Mouse (Mus musculus) lung, embryonic 16.5 days (tissue): ENCODE data around the gene Gm28635. TPM values are rescaled to one million over a fixed set of nuclear protein-coding genes. Genes with fewer than 3 reads are reported as not detected.

Experiments used
- ATAC-seq: fragments of 200-750 bp; cut with Nextera tagmentation; 2 replicates; pipeline ENCODE4 v1.8.0; 2017; ENCODE audit warnings: low read depth, mild to moderate bottlenecking, moderate library complexity
- H3K27ac ChIP-seq: fragments of 300-500 bp; sonication (generic); 2 replicates; pipeline ENCODE4 v1.5.1; 2014; ENCODE audit warnings: mild to moderate bottlenecking, control low read depth, low read length
- H3K27me3 ChIP-seq: fragments of 300-500 bp; sonication (generic); 2 replicates; pipeline ENCODE4 v1.6.1; 2014; ENCODE audit warnings: low read depth, low read length, mixed read lengths; ENCODE audit not compliant: control insufficient read depth, insufficient read depth
- H3K36me3 ChIP-seq: fragments of 300-500 bp; sonication (generic); 2 replicates; pipeline ENCODE4 v1.6.1; 2014; ENCODE audit warnings: low read length; ENCODE audit not compliant: control insufficient read depth, insufficient read depth
- H3K4me1 ChIP-seq: fragments of 300-500 bp; sonication (generic); replicated peaks from 2 replicates; pipeline ENCODE4 v1.6.1; 2014; ENCODE audit warnings: low read length, mixed read lengths; ENCODE audit not compliant: control insufficient read depth, insufficient read depth
- H3K4me2 ChIP-seq: fragments of 300-500 bp; sonication (generic); 2 replicates; pipeline ENCODE4 v1.6.1; 2014; ENCODE audit warnings: low read depth, low read length, control low read depth
- H3K4me3 ChIP-seq: fragments of 300-500 bp; sonication (generic); 2 replicates; pipeline ENCODE4 v1.5.1; 2014; ENCODE audit warnings: mild to moderate bottlenecking, low read length, control low read depth
- H3K9ac ChIP-seq: fragments of 300-500 bp; sonication (generic); 2 replicates; pipeline ENCODE4 v1.6.1; 2014; ENCODE audit warnings: low read length, control low read depth
- H3K9me3 ChIP-seq: fragments of 300-500 bp; sonication (generic); 2 replicates; pipeline ENCODE4 v1.6.1; 2016; ENCODE audit warnings: low read length; ENCODE audit not compliant: control insufficient read depth
- WGBS: fragments of 180-500 bp; shearing (Covaris S2); extraction: QIAGEN DNeasy Blood & Tissue Kit; methylation state at CpG from one replicate; pipeline ENCODE4 v1.1.7; 2014; 5-methylcytosine and 5-hydroxymethylcytosine counted together
- polyA plus RNA-seq: library from polyadenylated mRNA; unstranded; fragments of >200 nt; fragmentation: Nextera tagmentation; extraction: Ambion mirVana; gene quantifications from 2 replicates; pipeline ENCODE4 v1.2.1, GENCODE M21; 2015

The Gm28635 gene
- polyA plus RNA-seq, 1 experiment from 2014 or later, result not detected

- WGBS, result 90% methylated on average over 8 of the region's 8 CpGs
- no peaks in the 10 kb centered on the region for H3K27me3 ChIP-seq
- H3K9ac ChIP-seq, result no peak overlapping the region
- ATAC-seq, result no peak
- peaks cover 7% of the 10 kb centered on the region; the same call in 1 of the 2 replicates for H3K36me3 ChIP-seq
- H3K4me1 ChIP-seq, result no peaks in the 10 kb centered on the region
- no peak overlapping the region for H3K27ac ChIP-seq
- H3K4me3 ChIP-seq, result no peak overlapping the region
- no peak overlapping the region for H3K4me2 ChIP-seq
- no peaks in the 10 kb centered on the region for H3K9me3 ChIP-seq
Measured at GRCm38 (mm10) chr2:84585700-84586099, 92.1 kb downstream of the Gm28635 start.

DNA sequence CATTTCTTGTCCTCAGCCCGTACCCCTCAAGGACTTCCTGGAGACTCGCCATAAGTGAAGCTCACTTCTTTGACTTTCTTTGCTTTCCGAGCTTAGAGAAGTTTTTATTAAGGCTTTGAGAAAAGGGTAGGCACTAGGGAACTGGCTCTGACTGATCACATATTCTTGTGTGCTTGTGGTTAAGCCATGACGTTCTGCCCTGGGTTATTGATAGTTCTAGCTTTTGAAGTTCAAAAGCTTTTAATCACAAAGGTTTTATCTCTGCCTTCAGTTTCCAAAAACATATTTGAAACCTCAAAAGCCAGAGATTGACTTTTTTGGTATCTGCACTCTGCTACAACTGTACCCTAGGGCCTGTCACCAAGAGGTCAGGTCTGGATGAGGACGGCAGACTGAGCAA lies 95.6 kb downstream of the Gm28635 start:
- Histone ChIP-seq H3K4me2 (no peak overlapping the region), H3K4me3 (no peak overlapping the region), H3K27me3 (no peaks in the 10 kb centered on the region), H3K9me3 (no peaks in the 10 kb centered on the region; the same call in 1 of the 2 replicates), H3K4me1 (no peaks in the 10 kb centered on the region), H3K27ac (no peak overlapping the region), H3K36me3 (peaks cover 2% of the 10 kb centered on the region; the same call in 1 of the 2 replicates), H3K9ac (no peak overlapping the region)
- no peak for ATAC-seq
- 54% methylated on average over 5 of the region's 5 CpGs for WGBS

DNA sequence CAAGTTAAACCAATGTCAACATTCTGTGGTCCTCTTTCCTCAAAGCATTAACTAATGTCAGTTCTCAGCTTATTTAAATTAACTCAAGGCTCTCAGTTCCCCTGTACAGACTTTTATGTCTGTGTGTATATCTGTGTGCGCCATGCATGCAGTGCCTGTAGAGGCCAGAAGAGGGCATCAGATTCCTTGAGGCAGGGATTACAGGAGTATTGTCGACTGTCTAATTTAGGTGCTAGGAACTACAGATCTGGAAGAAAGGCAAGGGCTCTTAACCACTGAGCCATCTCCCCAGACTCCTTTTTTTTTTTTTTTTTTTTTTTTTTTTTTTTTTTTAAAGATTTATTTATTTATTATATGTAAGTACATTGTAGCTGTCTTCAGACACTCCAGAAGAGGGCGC lies 96.6 kb downstream of the Gm28635 start:
- H3K4me2 ChIP-seq, result no peak overlapping the region
- WGBS, result 93% methylated on average over 2 of the region's 3 CpGs
- no peak for ATAC-seq

GRCm38 (mm10) chr2:84579311-84579710 lies 98.5 kb downstream of the Gm28635 start:
- no peaks in the 10 kb centered on the region for H3K27me3 ChIP-seq
- H3K4me1 ChIP-seq, result no peaks in the 10 kb centered on the region
- H3K4me3 ChIP-seq, result no peak overlapping the region
- peaks cover 2% of the 10 kb centered on the region; the same call in 1 of the 2 replicates for H3K36me3 ChIP-seq
- ATAC-seq, result no peak
- WGBS, result 94% methylated on average over 2 of the region's 2 CpGs
- H3K27ac ChIP-seq, result no peak overlapping the region
- no peak overlapping the region for H3K4me2 ChIP-seq
- no peaks in the 10 kb centered on the region; the same call in 1 of the 2 replicates for H3K9me3 ChIP-seq
- H3K9ac ChIP-seq, result no peak overlapping the region

More for the DNA sequence above, 96.6 kb downstream of the Gm28635 start:
- Histone ChIP-seq H3K4me3 (no peak overlapping the region), H3K27ac (no peak overlapping the region), H3K36me3 (peaks cover 2% of the 10 kb centered on the region; the same call in 1 of the 2 replicates), H3K9ac (no peak overlapping the region), H3K27me3 (no peaks in the 10 kb centered on the region), H3K9me3 (no peaks in the 10 kb centered on the region; the same call in 1 of the 2 replicates), H3K4me1 (no peaks in the 10 kb centered on the region)

DNA sequence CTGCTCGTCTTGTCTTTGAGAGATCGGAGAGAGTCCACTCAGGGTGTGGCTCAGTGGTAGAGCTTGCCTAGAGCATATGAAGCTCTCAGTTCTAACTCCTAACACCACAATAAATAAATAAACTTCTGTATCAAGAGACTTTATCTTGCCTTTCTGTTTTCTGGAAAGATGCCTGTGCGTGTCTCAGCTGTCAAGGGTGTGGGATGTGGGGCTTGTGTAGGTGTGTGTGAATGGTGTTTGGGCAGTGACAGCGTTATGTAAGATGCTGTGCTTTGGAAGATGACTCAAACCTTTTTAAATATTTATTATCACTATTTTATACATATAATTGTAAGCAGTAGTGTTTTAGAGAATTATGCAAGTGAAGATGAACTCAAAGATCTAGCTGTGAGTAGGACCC lies 103.7 kb downstream of the Gm28635 start:
- ATAC-seq, result no peak

DNA sequence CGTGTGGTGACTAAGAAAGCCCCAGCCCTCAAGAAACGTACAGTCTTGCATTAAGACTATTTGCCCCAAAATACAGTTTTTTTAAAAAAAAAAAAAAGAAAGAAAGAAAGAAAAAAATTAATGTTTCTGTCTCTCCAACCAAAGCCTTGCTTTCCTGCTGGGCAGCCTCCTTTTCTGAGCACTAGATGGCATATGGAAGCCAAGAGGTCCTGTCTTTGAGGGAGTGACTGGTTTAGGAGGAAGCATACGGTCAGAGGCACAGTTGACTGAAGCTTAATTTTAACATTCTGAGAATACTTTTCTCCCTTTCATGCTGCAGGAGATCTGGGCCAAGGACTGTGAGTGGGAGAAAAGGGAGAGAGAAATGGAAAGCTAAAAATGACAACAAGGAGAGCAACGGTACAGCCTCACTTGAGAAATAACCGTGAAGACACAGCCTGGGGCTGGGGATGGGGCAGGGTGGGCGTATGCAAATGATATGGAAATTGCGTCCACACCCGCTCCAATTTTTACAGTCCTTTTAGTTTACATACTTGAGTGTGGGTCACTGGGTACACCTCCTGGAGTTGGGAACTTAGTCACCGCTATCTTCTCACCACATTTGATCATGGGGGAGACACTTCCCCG lies 120.8 kb downstream of the Gm28635 start:
- 55% methylated on average over 10 of the region's 10 CpGs for WGBS
- Histone ChIP-seq H3K4me2 (peak overlapping the region; percentile 55), H3K4me1 (0 out of 2 replicates have a peak, but pooled peaks cover 3% of the 10 kb centered on the region), H3K9me3 (no peaks in the 10 kb centered on the region), H3K4me3 (peak overlapping the region; percentile 36), H3K27me3 (no peaks in the 10 kb centered on the region), H3K36me3 (no peaks in the 10 kb centered on the region), H3K9ac (peak overlapping the region; percentile 24), H3K27ac (no peak overlapping the region)
- peak; percentile 73 for ATAC-seq

More for the DNA sequence above, 103.7 kb downstream of the Gm28635 start:
- no peak overlapping the region for H3K9ac ChIP-seq
- WGBS, result 86% methylated on average over 4 of the region's 4 CpGs
- no peaks in the 10 kb centered on the region; the same call in 1 of the 2 replicates for H3K36me3 ChIP-seq
- peaks cover 3% of the 10 kb centered on the region; the same call in 1 of the 2 replicates for H3K9me3 ChIP-seq
- no peaks in the 10 kb centered on the region for H3K4me1 ChIP-seq
- no peak overlapping the region for H3K4me3 ChIP-seq
- no peak overlapping the region for H3K27ac ChIP-seq
- H3K4me2 ChIP-seq, result no peak overlapping the region
- H3K27me3 ChIP-seq, result no peaks in the 10 kb centered on the region

Other genes with a start within 250 kb of the Gm28635 start
- 63.6 and 64.9 TPM in 2 replicates for gene Tfpi, start 201.3 kb downstream of the Gm28635 start, polyA plus RNA-seq
- gene Ctnnd1, start 27.3 kb downstream of the Gm28635 start, polyA plus RNA-seq, result 64.3 and 68.4 TPM in 2 replicates
- gene Btbd18, start 19.0 kb downstream of the Gm28635 start, polyA plus RNA-seq, result 0.18 and 0.35 TPM in 2 replicates
- 315 and 316 TPM in 2 replicates for gene Selenoh, start 7.3 kb downstream of the Gm28635 start, polyA plus RNA-seq
- gene Med19, start 361 bp upstream of the Gm28635 start, polyA plus RNA-seq, result 34.6 and 38.0 TPM in 2 replicates
- gene Tmx2, start 1.1 kb upstream of the Gm28635 start, polyA plus RNA-seq, result 115 and 117 TPM in 2 replicates
- gene Zdhhc5, start 37.1 kb upstream of the Gm28635 start, polyA plus RNA-seq, result 24.2 and 28.2 TPM in 2 replicates
- gene Clp1, start 49.3 kb upstream of the Gm28635 start, polyA plus RNA-seq, result 28.3 and 28.6 TPM in 2 replicates
- 5.2 and 6.9 TPM in 2 replicates for gene Ypel4, start 56.0 kb upstream of the Gm28635 start, polyA plus RNA-seq
- 7.1 and 7.4 TPM in 2 replicates for gene Gm19426, start 65.6 kb upstream of the Gm28635 start, polyA plus RNA-seq
- gene Serping1, start 97.4 kb upstream of the Gm28635 start, polyA plus RNA-seq, result 143 and 153 TPM in 2 replicates
- gene Ube2l6, start 120.8 kb upstream of the Gm28635 start, polyA plus RNA-seq, result 76.0 and 82.9 TPM in 2 replicates
- 0.70 and 0.77 TPM in 2 replicates for gene Smtnl1, start 144.6 kb upstream of the Gm28635 start, polyA plus RNA-seq
- gene Timm10, start 149.0 kb upstream of the Gm28635 start, polyA plus RNA-seq, result 36.9 and 39.3 TPM in 2 replicates
- 16.5 and 20.4 TPM in 2 replicates for gene Slc43a1, start 160.8 kb upstream of the Gm28635 start, polyA plus RNA-seq
- 0.16 and 0.31 TPM in 2 replicates for gene Rtn4rl2, start 208.7 kb upstream of the Gm28635 start, polyA plus RNA-seq